Mouse (Mus musculus): Measurements from ENCODE around the gene Smim9. TPM values are rescaled to one million over a fixed set of nuclear protein-coding genes. Genes with fewer than 3 reads are reported as not detected.
A peak's percentile ranks its signal among the peaks of the same experiment; 100 is the strongest.
"Not testable (repeated sequence)": the region's sequence is repeated elsewhere in the genome, so short reads cannot be mapped to it uniquely, and the experiment has no call there.

Smim9 gene
- not detected in 2 replicates for polyA plus RNA-seq (2015; fragmentation: Nextera tagmentation; extraction: Ambion mirVana)

DNA sequence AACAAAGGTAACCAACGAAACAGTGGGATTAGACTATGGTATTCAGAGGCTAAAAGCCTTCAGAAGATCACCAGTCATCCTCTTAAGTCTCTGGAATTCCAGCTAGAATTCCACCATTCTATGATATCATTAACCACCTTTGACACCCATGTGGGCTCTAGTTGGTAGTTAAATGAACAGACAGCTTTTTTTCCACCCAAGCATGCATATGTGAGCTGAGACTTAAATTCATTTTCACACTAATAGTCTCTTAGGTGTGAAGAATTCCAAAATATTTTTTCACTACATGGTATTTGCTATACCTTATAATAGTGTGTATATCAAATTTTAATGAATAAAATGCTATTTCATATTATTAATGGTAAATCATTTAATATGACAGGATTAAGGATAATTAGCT is at the start of gene Smim9:
Gene Smim9, minus strand, starts transcription at position 101 of the 400 bp plus-strand sequence.
- Histone ChIP-seq H3K9me3 (ENCODE audit: low read length) (no peaks in the 10 kb centered on the region), H3K4me3 (ENCODE audit: low read depth, low read length) (no peak within 1 kb of the TSS), H3K4me2 (replicated peaks; ENCODE audit: low read depth, low read length) (no peak within 1 kb of the TSS), H3K36me3 (ENCODE audit: insufficient read depth, low read length) (no peaks in the 10 kb centered on the region), H3K27me3 (replicated peaks; ENCODE audit: insufficient read depth, low read length) (no peaks in the 10 kb centered on the region), H3K9ac (replicated peaks; ENCODE audit: low read depth) (no peak within 1 kb of the TSS), H3K4me1 (ENCODE audit: insufficient read depth, low read depth, low read length) (no peaks in the 10 kb centered on the region), H3K27ac (ENCODE audit: low read length) (no peak within 1 kb of the TSS)
- DNase-seq (ENCODE audit: low spot score): no peak
- ATAC-seq: no peak
- TF ChIP-seq EP300 (IDR thresholded peaks at IDR 0.05): no peak
- TF ChIP-seq CTCF (IDR thresholded peaks at IDR 0.05): no peak
- WGBS: 43% methylated on average over 1 of the region's 1 CpGs

GRCm38 (mm10) chrX:75155576-75156243 is 7.9 kb downstream of the Smim9 start:
- H3K27ac ChIP-seq (ENCODE audit: low read length): no peak overlapping the region
- DNase-seq (ENCODE audit: low spot score) (peak; percentile 33), ATAC-seq (peak; percentile 83)
- no peaks in the 10 kb centered on the region for H3K9me3 ChIP-seq (ENCODE audit: low read length)
- TF ChIP-seq EP300 (IDR thresholded peaks at IDR 0.05) (no peak), CTCF (IDR thresholded peaks at IDR 0.05) (peak; percentile 10; the same call in 1 of the 2 replicates)
- 20% methylated on average over 33 of the region's 49 CpGs for whole genome bisulfite sequencing
- H3K4me2 ChIP-seq (replicated peaks; ENCODE audit: low read depth, low read length): peak overlapping the region; percentile 61
- no peaks in the 10 kb centered on the region for H3K4me1 ChIP-seq (ENCODE audit: insufficient read depth, low read depth, low read length)
- no peak overlapping the region for H3K9ac ChIP-seq (replicated peaks; ENCODE audit: low read depth)
- H3K4me3 ChIP-seq (ENCODE audit: low read depth, low read length): peak overlapping the region; percentile 30
- no peaks in the 10 kb centered on the region for H3K36me3 ChIP-seq (ENCODE audit: insufficient read depth, low read length)
- no peaks in the 10 kb centered on the region for H3K27me3 ChIP-seq (replicated peaks; ENCODE audit: insufficient read depth, low read length)

GRCm38 (mm10) chrX:75152249-75152648 is 11.3 kb downstream of the Smim9 start:
- Histone ChIP-seq H3K36me3 (ENCODE audit: insufficient read depth, low read length) (no peaks in the 10 kb centered on the region), H3K4me2 (replicated peaks; ENCODE audit: low read depth, low read length) (no peak overlapping the region), H3K9me3 (ENCODE audit: low read length) (no peaks in the 10 kb centered on the region), H3K4me1 (ENCODE audit: insufficient read depth, low read depth, low read length) (no peaks in the 10 kb centered on the region), H3K9ac (replicated peaks; ENCODE audit: low read depth) (no peak overlapping the region), H3K4me3 (ENCODE audit: low read depth, low read length) (no peak overlapping the region), H3K27ac (ENCODE audit: low read length) (no peak overlapping the region), H3K27me3 (replicated peaks; ENCODE audit: insufficient read depth, low read length) (no peaks in the 10 kb centered on the region)
- 45% methylated on average over 1 of the region's 1 CpGs for WGBS
- DNase-seq (ENCODE audit: low spot score) (no peak), ATAC-seq (no peak)
- TF ChIP-seq CTCF (IDR thresholded peaks at IDR 0.05) (no peak), EP300 (IDR thresholded peaks at IDR 0.05) (no peak)

DNA sequence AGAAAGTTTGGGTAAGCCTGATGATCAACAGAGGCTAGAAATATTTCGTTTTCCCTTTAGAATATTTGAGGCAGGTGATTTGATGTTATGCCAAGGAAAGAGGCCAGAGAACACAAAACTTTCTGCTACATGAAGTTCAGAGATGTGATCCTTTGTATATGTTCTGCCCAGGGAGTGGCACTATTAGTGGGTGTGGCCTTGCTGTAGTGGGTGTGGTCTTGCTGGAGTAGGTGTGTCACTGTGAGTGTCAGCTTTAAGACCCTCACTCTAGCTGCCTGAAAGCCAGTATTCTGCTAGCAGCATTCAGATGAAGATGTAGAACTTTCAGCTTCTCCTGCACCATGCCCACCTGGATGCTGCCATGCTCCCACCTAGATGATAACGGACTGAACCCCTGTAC is 13.3 kb downstream of the Smim9 start:
- TF ChIP-seq EP300 (IDR thresholded peaks at IDR 0.05) (no peak), CTCF (IDR thresholded peaks at IDR 0.05) (no peak)
- Histone ChIP-seq H3K4me1 (ENCODE audit: insufficient read depth, low read depth, low read length) (no peaks in the 10 kb centered on the region), H3K36me3 (ENCODE audit: insufficient read depth, low read length) (no peaks in the 10 kb centered on the region), H3K4me3 (ENCODE audit: low read depth, low read length) (no peak overlapping the region), H3K4me2 (replicated peaks; ENCODE audit: low read depth, low read length) (no peak overlapping the region), H3K27ac (ENCODE audit: low read length) (no peak overlapping the region), H3K9me3 (ENCODE audit: low read length) (no peaks in the 10 kb centered on the region), H3K9ac (replicated peaks; ENCODE audit: low read depth) (no peak overlapping the region), H3K27me3 (replicated peaks; ENCODE audit: insufficient read depth, low read length) (no peaks in the 10 kb centered on the region)
- ATAC-seq (no peak), DNase-seq (ENCODE audit: low spot score) (no peak)
- 83% methylated on average over 2 of the region's 2 CpGs for WGBS

GRCm38 (mm10) chrX:75148414-75148813 is 15.2 kb downstream of the Smim9 start:
- no peak for ATAC-seq
- Histone ChIP-seq H3K4me3 (ENCODE audit: low read depth, low read length) (no peak overlapping the region), H3K36me3 (ENCODE audit: insufficient read depth, low read length) (no peaks in the 10 kb centered on the region), H3K9ac (replicated peaks; ENCODE audit: low read depth) (no peak overlapping the region), H3K27ac (ENCODE audit: low read length) (no peak overlapping the region), H3K4me1 (ENCODE audit: insufficient read depth, low read depth, low read length) (no peaks in the 10 kb centered on the region), H3K4me2 (replicated peaks; ENCODE audit: low read depth, low read length) (no peak overlapping the region), H3K9me3 (ENCODE audit: low read length) (no peaks in the 10 kb centered on the region), H3K27me3 (replicated peaks; ENCODE audit: insufficient read depth, low read length) (no peaks in the 10 kb centered on the region)
- DNase-seq (ENCODE audit: low spot score): no peak
- no peak for TF ChIP-seq EP300 (IDR thresholded peaks at IDR 0.05)
- no peak for TF ChIP-seq CTCF (IDR thresholded peaks at IDR 0.05)
- WGBS: 40% methylated on average over 4 of the region's 4 CpGs

- H3K36me3 ChIP-seq (ENCODE audit: insufficient read depth, low read length); DNase-seq (ENCODE audit: low spot score); H3K9me3 ChIP-seq (ENCODE audit: low read length); H3K4me1 ChIP-seq (ENCODE audit: insufficient read depth, low read depth, low read length); H3K27ac ChIP-seq (ENCODE audit: low read length); H3K9ac ChIP-seq (replicated peaks; ENCODE audit: low read depth); H3K27me3 ChIP-seq (replicated peaks; ENCODE audit: insufficient read depth, low read length): not testable (repeated sequence)
- ATAC-seq: peak; percentile 32; the same call in 1 of the 2 replicates
- peak overlapping the region; percentile 54 for H3K4me2 ChIP-seq (replicated peaks; ENCODE audit: low read depth, low read length)
- peak overlapping the region; percentile 8; the same call in 1 of the 2 replicates for H3K4me3 ChIP-seq (ENCODE audit: low read depth, low read length)
- WGBS: 31% methylated on average over 6 of the region's 42 CpGs
Measured at GRCm38 (mm10) chrX:75143124-75143555, 20.4 kb downstream of the Smim9 start.
